31 mouse cellular contexts compared by ENCODE assay signal in genomic region chr5:67947006-67947405, GRCm38 (mm10). TPM values are rescaled to one million over a fixed set of nuclear protein-coding genes. Genes with fewer than 3 reads are reported as not detected.
DNase-seq lines count a peak whose midpoint lies in the region; ATAC-seq and TF ChIP-seq lines count a peak whose summit lies in the region.
"Had no signal": no experiment of that assay in that cellular context is flagged by ENCODE, and none has a peak within 500 bp of the region (broad histone marks: within the 10 kb centered on the region; RNA-seq: fewer than 3 reads in every experiment).

No protein-coding gene starts in this region.

- H3K4me1 ChIP-seq in kidney, adult 2 months (ENCODE audit: control insufficient read depth, insufficient read depth, low read length) = no peaks in the 10 kb centered on the region
- no peaks in the 10 kb centered on the region for H3K4me1 ChIP-seq in kidney, embryonic 16.5 days (ENCODE audit: insufficient read depth, low read length)
- H3K4me1 ChIP-seq in kidney, embryonic 14.5 days (ENCODE audit: control insufficient read depth, insufficient read depth, low read length) = no peaks in the 10 kb centered on the region
- no peaks in the 10 kb centered on the region for H3K4me1 ChIP-seq in kidney, embryonic 15.5 days
- H3K4me1 ChIP-seq: embryonic facial prominence, embryonic 12.5 days; forebrain, embryonic 12.5 days; forebrain, embryonic 15.5 days; heart, embryonic 12.5 days; heart, embryonic 15.5 days; hindbrain, embryonic 10.5 days; hindbrain, embryonic 13.5 days had no signal

- no peak for TF ChIP-seq CTCF in kidney, adult 2 months (conservative IDR thresholded peaks at IDR 0.05; ENCODE audit: insufficient read depth, insufficient read length, low read depth, low read length)

- peak; percentile 61 for DNase-seq in kidney, adult 2 months
- DNase-seq in kidney, postnatal 14 days = peak; percentile 58
- no peak for DNase-seq in testis, postnatal 14 days (ENCODE audit: low spot score)
- DNase-seq: adrenal gland, adult 2 months; adrenal gland, postnatal 14 days; cerebellum, adult 11 months; cerebellum, adult 2 months; cerebellum, adult 9-11 months; gastrocnemius, postnatal 25 days; heart, postnatal 10 days; heart, postnatal 36 days had no signal

- H3K36me3 ChIP-seq in kidney, adult 2 months (ENCODE audit: control insufficient read depth, insufficient read depth, low read length) = no peaks in the 10 kb centered on the region
- H3K36me3 ChIP-seq in kidney, embryonic 16.5 days (ENCODE audit: insufficient read depth, low read length) = no peaks in the 10 kb centered on the region
- no peaks in the 10 kb centered on the region for H3K36me3 ChIP-seq in kidney, embryonic 14.5 days (ENCODE audit: control insufficient read depth, insufficient read depth, low read length)
- H3K36me3 ChIP-seq in kidney, embryonic 15.5 days = no peaks in the 10 kb centered on the region
- H3K36me3 ChIP-seq: embryonic facial prominence, embryonic 12.5 days; forebrain, embryonic 12.5 days; forebrain, embryonic 15.5 days; heart, embryonic 12.5 days; heart, embryonic 15.5 days; hindbrain, embryonic 10.5 days; hindbrain, embryonic 13.5 days had no signal

- no peak overlapping the region for H3K27ac ChIP-seq in kidney, adult 2 months (ENCODE audit: insufficient read depth, low read depth, low read length)
- H3K27ac ChIP-seq in kidney, embryonic 16.5 days (ENCODE audit: low read length) = no peak overlapping the region
- H3K27ac ChIP-seq in kidney, embryonic 14.5 days (ENCODE audit: low read depth, low read length) = no peak overlapping the region
- H3K27ac ChIP-seq in kidney, embryonic 15.5 days = no peak overlapping the region
- H3K27ac ChIP-seq: embryonic facial prominence, embryonic 12.5 days; forebrain, embryonic 12.5 days; forebrain, embryonic 15.5 days; heart, embryonic 15.5 days; hindbrain, embryonic 10.5 days; hindbrain, embryonic 13.5 days had no signal

- no peak overlapping the region for H3K4me3 ChIP-seq in kidney, adult 2 months (ENCODE audit: insufficient read depth, low read depth, low read length)
- H3K4me3 ChIP-seq in kidney, embryonic 16.5 days (ENCODE audit: low read length) = no peak overlapping the region
- H3K4me3 ChIP-seq in kidney, embryonic 14.5 days (ENCODE audit: low read length) = no peak overlapping the region
- H3K4me3 ChIP-seq in kidney, embryonic 15.5 days (replicated peaks) = no peak overlapping the region
- H3K4me3 ChIP-seq: embryonic facial prominence, embryonic 12.5 days; erythroblast, embryonic 14.5 days; forebrain, embryonic 12.5 days; forebrain, embryonic 15.5 days; heart, embryonic 12.5 days; heart, embryonic 15.5 days; hindbrain, embryonic 10.5 days; hindbrain, embryonic 13.5 days had no signal

- H3K4me2 ChIP-seq in kidney, embryonic 16.5 days (replicated peaks; ENCODE audit: low read depth, low read length) = no peak overlapping the region
- no peak overlapping the region for H3K4me2 ChIP-seq in kidney, embryonic 14.5 days (replicated peaks; ENCODE audit: low read depth, low read length)
- H3K4me2 ChIP-seq in kidney, embryonic 15.5 days = no peak overlapping the region
- H3K4me2 ChIP-seq: embryonic facial prominence, embryonic 12.5 days; forebrain, embryonic 12.5 days; forebrain, embryonic 15.5 days; heart, embryonic 12.5 days; heart, embryonic 15.5 days; hindbrain, embryonic 13.5 days had no signal

- no peaks in the 10 kb centered on the region for H3K9me3 ChIP-seq in kidney, embryonic 16.5 days (ENCODE audit: low read length)
- no peaks in the 10 kb centered on the region for H3K9me3 ChIP-seq in kidney, embryonic 14.5 days (ENCODE audit: control insufficient read depth, low read length)
- H3K9me3 ChIP-seq in kidney, embryonic 15.5 days (replicated peaks) = no peaks in the 10 kb centered on the region
- H3K9me3 ChIP-seq: embryonic facial prominence, embryonic 12.5 days; forebrain, embryonic 12.5 days; forebrain, embryonic 15.5 days; heart, embryonic 15.5 days; hindbrain, embryonic 10.5 days; hindbrain, embryonic 13.5 days had no signal

- H3K27me3 ChIP-seq in kidney, adult 2 months (replicated peaks; ENCODE audit: control insufficient read depth, insufficient read depth, low read length) = no peaks in the 10 kb centered on the region
- no peaks in the 10 kb centered on the region for H3K27me3 ChIP-seq in kidney, embryonic 16.5 days (ENCODE audit: insufficient read depth, low read length)
- H3K27me3 ChIP-seq in kidney, embryonic 14.5 days (ENCODE audit: control insufficient read depth, insufficient read depth, low read length) = no peaks in the 10 kb centered on the region
- H3K27me3 ChIP-seq in kidney, embryonic 15.5 days = no peaks in the 10 kb centered on the region
- H3K27me3 ChIP-seq: embryonic facial prominence, embryonic 12.5 days; forebrain, embryonic 12.5 days; forebrain, embryonic 15.5 days; heart, embryonic 12.5 days; heart, embryonic 15.5 days; hindbrain, embryonic 13.5 days had no signal

- ATAC-seq in kidney, embryonic 16.5 days (ENCODE audit: low FRiP score, low TSS enrichment) = no peak
- peak; percentile 60; the same call in 1 of the 2 replicates for ATAC-seq in kidney, embryonic 14.5 days (ENCODE audit: low FRiP score, low TSS enrichment)
- 0 out of 2 replicates have a peak, but pooled peaks have one; percentile 56 for ATAC-seq in kidney, embryonic 15.5 days (replicated peaks; ENCODE audit: low FRiP score)
- no peak for ATAC-seq in megakaryocyte-erythroid progenitor cell, adult 5-6 weeks (replicated peaks; ENCODE audit: low FRiP score, low TSS enrichment, poor library complexity, severe bottlenecking)
- ATAC-seq: CD4-positive, CD25-positive, alpha-beta regulatory T cell, adult 4 months; forebrain, embryonic 15.5 days; hindbrain, embryonic 16.5 days had no signal

- no peak overlapping the region for H3K9ac ChIP-seq in kidney, embryonic 16.5 days (replicated peaks; ENCODE audit: low read length)
- no peak overlapping the region for H3K9ac ChIP-seq in kidney, embryonic 14.5 days (ENCODE audit: low read depth, low read length)
- H3K9ac ChIP-seq in kidney, embryonic 15.5 days = no peak overlapping the region
- H3K9ac ChIP-seq: embryonic facial prominence, embryonic 12.5 days; forebrain, embryonic 12.5 days; forebrain, embryonic 15.5 days; heart, embryonic 12.5 days; heart, embryonic 15.5 days; hindbrain, embryonic 13.5 days had no signal

- TF ChIP-seq POLR2A in kidney, adult 2 months (IDR thresholded peaks at IDR 0.05; ENCODE audit: low read depth, low read length) = no peak

RNA-seq across cellular contexts. Expression of gene Gm21905, which starts 0.8 kb away (rescaled TPM):
- polyA plus RNA-seq in kidney, adult 2 months (2012; rRNA removed) = not detected in 2 replicates
- not detected in 2 replicates for polyA plus RNA-seq in kidney, embryonic 16.5 days (2015; fragmentation: Nextera tagmentation; extraction: Ambion mirVana)
- not detected in 2 replicates for polyA plus RNA-seq in kidney, embryonic 14.5 days (2014; fragmentation: Nextera tagmentation; extraction: Ambion mirVana)
- not detected in 2 replicates for polyA plus RNA-seq in kidney, embryonic 15.5 days (2015; fragmentation: Nextera tagmentation; extraction: Ambion mirVana)
- not detected in 2 replicates for total RNA-seq in megakaryocyte-erythroid progenitor cell, adult 5-6 weeks (2014; fragmentation: Nextera tagmentation)
- not detected in 2 replicates for total RNA-seq in megakaryocyte-erythroid progenitor cell, adult 5-6 weeks (2017)
- total RNA-seq: adrenal gland, adult 2 months; adrenal gland, postnatal 14 days; adrenal gland, postnatal 4 days; gastrocnemius, adult 8-10 months; gastrocnemius, postnatal 25 days; heart, adult 18-20 months; heart, postnatal 10 days; heart, postnatal 36 days; MEL had no signal
- polyA plus RNA-seq: adrenal gland, adult 2 months; C2C12; CD4-positive, CD25-positive, alpha-beta regulatory T cell, adult 4 months; cerebellum, adult 2 months; embryonic facial prominence, embryonic 12.5 days; erythroblast, embryonic 14.5 days; forebrain, embryonic 12.5 days; forebrain, embryonic 15.5 days; gonadal fat pad, adult 2 months; heart, embryonic 12.5 days; heart, embryonic 15.5 days; hindbrain, embryonic 10.5 days; hindbrain, embryonic 13.5 days; hindbrain, embryonic 16.5 days had no signal

RNA-seq across cellular contexts. Expression of gene Gm5108, which starts 5.5 kb away (rescaled TPM):
- not detected in 2 replicates for polyA plus RNA-seq in kidney, adult 2 months (2012; rRNA removed)
- polyA plus RNA-seq in kidney, embryonic 16.5 days (2015; fragmentation: Nextera tagmentation; extraction: Ambion mirVana) = not detected in 2 replicates
- polyA plus RNA-seq in kidney, embryonic 14.5 days (2014; fragmentation: Nextera tagmentation; extraction: Ambion mirVana) = not detected in 2 replicates
- polyA plus RNA-seq in kidney, embryonic 15.5 days (2015; fragmentation: Nextera tagmentation; extraction: Ambion mirVana) = not detected in 2 replicates
- total RNA-seq in megakaryocyte-erythroid progenitor cell, adult 5-6 weeks (2014; fragmentation: Nextera tagmentation) = not detected in 2 replicates
- total RNA-seq in megakaryocyte-erythroid progenitor cell, adult 5-6 weeks (2017) = not detected in 2 replicates
- total RNA-seq: adrenal gland, adult 2 months; adrenal gland, postnatal 14 days; adrenal gland, postnatal 4 days; gastrocnemius, adult 8-10 months; gastrocnemius, postnatal 25 days; heart, adult 18-20 months; heart, postnatal 10 days; heart, postnatal 36 days; MEL had no signal
- polyA plus RNA-seq: adrenal gland, adult 2 months; C2C12; CD4-positive, CD25-positive, alpha-beta regulatory T cell, adult 4 months; cerebellum, adult 2 months; embryonic facial prominence, embryonic 12.5 days; erythroblast, embryonic 14.5 days; forebrain, embryonic 12.5 days; forebrain, embryonic 15.5 days; gonadal fat pad, adult 2 months; heart, embryonic 12.5 days; heart, embryonic 15.5 days; hindbrain, embryonic 10.5 days; hindbrain, embryonic 13.5 days; hindbrain, embryonic 16.5 days had no signal

Comparison
In these comparisons a context has a peak if more than half of its experiments do, and no peak if none do; other contexts are left out.
1. ATAC-seq: peak in kidney, embryonic 14.5 days (single experiment) and kidney, embryonic 15.5 days (single experiment); none in kidney, embryonic 16.5 days (single experiment) and megakaryocyte-erythroid progenitor cell, adult 5-6 weeks (single experiment).